Mouse (Mus musculus): ENCODE data around the gene Irx4.

Irx4 gene

DNA sequence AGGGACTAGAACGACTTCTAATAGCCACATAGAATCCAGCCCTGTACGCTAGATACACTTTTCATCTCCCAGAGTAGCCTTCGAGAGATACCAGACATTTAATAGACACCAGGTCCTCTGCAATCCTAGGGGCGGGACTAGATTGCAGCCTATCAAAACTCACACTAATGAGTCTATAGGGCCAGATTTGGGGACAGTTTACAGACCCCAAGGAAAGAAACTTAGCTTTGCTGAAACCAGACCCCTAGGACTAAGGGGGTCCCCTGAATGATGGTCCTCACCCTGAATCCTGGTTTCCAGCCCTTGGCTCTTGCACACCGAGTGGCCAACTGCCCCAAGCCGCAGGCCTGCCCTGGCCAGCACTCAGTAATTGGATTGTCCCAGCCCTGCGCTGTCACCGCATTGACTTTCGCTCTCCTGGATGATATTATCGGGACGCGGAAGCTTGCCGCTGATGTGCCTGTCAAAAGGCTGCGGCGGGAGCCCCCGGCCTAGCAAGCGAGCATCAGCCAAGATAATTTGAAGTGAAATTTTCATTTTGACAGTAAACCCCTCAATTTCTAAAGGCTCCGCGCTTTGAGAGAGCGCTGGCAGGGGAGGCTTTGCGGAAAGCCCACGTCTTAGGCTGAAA, 10.3 kb downstream of the Irx4 start:
- DNase-seq: no peak

DNA sequence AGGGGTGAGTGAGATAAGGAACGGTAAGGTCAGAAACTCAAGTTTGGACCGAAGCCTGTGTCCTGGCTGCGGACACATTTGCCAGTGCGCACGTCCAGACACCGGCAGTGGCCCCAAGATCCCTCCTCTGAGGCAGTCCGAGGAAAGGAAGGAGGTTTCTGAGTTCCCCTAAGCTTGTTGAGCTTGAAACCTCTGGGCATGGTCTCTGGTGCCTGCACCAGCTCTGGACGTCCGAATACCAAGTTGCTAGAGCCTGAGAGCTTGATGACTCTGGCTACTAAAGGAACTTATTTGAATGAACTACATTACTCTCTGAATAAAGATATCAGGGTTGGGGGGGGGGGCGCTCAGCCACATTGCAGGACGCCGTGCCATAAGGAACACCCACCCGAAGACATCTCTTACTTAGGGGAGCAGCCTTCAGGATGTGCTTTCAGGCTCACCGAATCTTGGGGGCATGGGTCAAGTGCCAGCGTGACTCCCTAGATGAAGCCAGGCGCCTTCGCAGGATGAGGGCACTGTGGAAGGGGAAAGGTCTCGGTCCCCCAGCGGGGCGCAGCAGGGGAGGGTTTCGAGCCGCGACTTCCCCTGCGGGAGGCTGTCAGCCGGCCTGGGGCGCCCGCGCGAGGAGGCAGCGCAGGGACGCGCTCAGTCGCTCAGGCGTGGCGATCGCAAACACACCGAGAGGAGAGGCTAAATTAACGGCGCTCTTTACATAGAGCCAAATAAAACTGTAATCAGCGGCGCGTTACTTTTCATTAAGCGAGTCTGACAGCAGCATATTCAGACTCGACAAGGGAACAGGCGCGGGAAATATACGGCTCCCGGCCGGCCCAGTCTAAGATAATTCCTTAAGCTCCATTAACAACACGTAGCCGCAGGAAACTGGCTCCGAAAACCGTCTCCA, 11.3 kb downstream of the Irx4 start:
- no peak for DNase-seq

DNA sequence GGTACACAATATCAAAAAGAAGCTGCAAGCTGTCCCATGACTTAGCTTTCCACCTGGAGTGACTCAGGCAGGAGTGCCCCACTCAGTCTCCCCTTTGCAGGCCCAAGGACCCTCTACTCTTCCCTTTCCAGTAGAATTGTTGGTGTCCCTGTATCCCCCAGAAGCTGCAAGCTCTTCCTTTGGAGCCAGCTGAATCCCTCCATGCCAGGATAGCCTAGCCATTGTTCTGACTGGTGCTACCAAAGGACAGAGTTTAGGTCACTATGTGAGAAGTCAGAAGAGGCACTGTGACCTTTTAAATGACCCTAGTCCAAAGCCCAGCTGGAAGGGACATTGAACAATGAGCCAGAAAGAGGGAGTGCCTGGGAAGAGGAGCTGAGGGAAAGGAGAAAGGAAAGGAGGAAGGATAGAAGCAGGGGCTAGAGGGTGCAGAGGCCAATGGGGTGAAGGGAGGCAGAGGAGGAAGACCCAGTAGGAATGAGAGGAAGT, 12.6 kb downstream of the Irx4 start:
- no peak for DNase-seq

DNA sequence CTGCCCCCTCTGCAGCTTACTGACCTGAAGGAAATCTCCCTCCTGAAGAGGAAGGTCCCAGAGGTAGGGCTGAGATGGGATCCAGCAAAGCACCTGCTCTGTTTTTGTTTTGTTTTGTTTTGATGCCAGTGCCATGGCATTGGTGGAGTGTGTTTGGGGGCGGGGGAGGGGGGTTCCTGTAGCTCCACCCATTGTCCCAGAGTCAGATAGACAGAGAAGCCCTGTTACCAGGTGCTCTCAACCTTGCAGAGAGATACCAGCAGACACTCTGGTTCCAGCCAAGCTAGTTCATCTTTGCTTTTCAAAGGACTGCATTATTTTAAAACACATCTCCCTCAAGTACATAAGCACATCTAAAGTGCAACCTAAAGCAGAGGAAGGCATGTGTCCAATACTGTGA, 13.3 kb downstream of the Irx4 start:
- DNase-seq: no peak

DNA sequence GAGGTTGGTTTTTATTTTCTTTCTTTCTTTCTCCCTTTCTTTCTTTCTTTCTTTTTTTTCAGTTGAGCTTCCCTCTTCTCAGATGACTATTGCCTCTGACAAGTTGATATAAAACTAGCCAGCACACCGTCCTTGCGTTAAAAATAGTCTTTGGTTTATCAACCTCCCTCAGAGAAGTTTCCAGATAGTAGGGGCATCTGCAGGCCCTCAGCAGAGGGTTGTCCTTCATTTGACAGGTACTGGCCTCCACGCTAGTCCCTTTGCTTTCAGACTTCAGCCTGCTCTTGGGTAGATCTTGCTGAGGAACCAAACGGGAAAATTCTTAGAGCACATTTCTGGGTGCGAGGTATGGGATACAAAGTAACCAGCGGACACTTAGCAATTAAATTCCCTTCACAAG, 17.1 kb downstream of the Irx4 start:
- DNase-seq: no peak

DNA sequence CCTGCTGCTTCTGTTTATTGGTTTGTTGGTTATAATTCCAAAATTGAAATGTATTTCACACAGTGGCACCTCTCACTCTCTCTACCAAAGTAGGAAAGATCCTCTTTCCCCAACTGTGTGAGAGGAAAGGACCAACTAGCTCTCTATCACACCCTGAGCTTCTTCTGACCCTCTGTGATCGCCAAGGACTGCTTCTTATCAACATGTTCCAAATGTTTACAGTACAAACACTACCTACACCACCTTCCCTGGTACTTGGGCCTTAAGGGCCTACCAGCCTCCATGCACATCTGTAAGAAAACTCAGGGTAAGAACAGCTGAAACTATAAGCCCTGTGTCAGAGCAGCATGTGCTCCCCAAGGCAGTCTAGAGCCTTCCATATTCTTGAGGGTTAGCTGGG, 17.5 kb downstream of the Irx4 start:
- DNase-seq: no peak

DNA sequence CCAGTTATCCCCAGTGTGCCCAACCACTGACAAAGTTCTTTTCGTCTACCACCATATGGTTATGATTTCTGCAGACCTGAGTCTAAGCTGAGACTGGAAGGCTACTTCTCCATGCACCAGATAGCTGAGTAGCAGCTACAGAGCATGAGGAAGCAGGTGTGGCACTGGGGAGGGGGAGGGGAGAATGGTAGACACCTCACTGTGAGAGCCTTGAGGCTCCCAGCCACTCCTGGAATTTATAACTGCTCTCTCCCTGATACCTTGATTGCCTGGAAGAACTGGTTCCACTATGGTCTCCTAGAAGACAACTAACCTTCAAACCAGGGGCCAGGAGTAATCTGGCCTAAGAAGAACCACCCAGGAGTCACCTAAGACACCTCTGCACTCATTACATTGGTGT, 18.9 kb downstream of the Irx4 start:
- DNase-seq: no peak

DNA sequence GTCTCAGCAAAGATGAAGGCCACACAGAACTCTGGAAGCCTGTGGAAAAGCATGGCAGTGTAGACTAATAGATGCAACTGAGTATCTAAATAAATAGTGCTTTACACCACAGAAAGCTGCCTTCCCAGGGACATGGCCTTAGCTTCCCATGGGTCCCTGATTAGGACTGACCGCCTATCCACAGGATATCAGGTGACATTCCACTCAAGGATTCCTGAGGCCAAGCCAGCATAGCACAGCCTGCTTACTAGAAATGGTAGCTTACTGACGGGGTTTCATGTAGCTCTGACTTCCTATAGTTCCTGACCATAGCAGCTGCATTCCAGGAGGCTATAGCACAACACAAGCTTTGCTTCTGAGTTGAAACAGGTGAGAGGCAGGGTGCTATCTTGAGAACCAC, 22.1 kb downstream of the Irx4 start:
- no peak for DNase-seq

DNA sequence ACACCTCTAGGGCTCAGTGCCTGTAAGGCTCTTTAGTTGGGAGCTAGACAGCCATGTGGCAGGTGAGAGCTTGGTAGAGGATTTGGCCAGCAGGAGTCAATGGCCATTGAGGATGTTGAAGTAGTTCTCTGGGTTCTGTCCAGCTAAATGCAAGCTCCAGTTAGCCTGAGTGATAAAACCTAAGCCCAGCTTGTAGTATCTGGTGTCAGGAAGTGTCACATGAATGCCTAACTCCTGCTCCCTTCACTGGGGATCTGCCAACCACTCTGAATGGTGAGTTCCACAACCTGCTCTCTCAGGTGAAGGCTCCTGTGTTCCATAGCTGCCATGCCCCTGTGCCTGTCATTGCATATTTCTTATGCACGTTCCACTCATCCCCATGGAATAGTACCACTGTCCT, 23.3 kb downstream of the Irx4 start:
- no peak for DNase-seq

DNA sequence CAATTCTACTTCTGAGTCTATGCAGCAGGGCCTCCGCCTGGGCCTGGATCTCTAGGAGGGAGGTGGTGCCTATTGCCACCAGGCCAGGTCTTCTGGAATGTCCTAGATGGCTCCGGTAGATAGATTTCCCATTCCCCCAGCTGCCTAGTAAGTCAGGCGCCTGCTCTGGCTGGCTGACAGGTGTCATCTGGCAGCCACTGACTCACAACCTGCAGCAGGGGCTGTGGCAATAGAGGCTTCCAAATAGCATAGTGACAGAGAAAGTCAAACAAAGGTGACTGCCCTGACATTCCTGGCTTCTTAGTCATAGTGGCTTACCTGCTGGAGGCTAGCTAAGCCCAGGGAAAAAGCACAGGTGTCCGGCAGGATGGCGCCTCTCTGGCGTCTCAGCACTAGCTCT, 29.9 kb downstream of the Irx4 start:
- DNase-seq: no peak

DNA sequence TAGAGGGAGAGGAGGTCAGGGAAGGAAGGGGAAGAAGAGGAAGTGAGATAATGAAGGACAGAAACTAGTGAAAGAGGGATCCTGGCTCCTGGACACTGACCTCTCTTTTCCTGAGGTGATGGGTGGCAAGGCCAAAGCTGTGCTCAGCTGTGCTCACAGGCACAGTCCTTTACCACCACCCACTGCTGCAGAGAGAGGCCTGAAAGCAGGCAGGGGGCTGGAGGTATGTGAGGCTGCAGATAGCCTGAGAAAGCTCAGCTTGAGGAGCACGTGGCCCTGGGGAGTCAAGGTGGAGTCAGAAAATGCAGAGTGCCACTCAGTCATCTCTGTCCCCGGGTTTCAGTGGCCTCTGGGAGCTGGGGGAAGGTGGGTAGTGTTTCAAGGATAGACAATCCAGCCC, 30.8 kb downstream of the Irx4 start:
- no peak for DNase-seq

DNA sequence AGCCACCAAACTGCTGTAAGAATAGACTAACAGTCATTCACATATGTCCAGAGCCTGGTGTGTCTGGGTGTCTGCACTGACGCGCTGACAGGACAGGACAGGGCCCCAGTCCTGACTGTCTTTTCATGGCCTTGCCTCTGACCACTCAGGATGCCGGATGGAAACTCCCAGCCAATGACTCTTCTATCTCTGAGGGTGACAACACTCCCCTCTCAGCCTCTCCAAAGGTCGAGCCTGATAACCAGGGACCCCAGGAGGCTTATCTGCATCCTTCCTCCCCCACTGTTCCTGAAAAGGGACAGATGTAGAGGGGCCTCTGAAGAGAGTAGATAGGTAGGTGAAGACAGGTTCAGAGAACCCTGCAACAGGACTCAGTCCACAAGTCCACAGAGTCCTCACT, 38.4 kb downstream of the Irx4 start:
- DNase-seq: no peak

DNA sequence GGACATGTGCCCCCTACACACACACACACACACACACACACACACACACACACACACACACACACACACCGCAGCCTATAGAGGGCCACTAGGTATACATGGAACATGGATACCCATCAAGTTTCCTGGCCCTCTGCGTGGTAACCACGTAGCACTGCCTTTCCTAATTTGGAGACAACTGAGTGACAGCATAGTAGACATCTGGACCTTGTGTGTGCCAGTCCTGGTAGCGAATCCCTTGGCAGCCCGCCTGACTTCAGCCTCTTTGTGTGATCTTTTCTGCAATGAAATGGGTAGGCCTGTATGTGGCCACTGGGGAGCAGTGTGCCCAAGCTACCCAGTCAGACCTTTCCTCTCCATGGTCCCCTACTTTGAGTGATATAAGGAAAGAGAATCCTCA, 39.0 kb downstream of the Irx4 start:
- no peak for DNase-seq

DNA sequence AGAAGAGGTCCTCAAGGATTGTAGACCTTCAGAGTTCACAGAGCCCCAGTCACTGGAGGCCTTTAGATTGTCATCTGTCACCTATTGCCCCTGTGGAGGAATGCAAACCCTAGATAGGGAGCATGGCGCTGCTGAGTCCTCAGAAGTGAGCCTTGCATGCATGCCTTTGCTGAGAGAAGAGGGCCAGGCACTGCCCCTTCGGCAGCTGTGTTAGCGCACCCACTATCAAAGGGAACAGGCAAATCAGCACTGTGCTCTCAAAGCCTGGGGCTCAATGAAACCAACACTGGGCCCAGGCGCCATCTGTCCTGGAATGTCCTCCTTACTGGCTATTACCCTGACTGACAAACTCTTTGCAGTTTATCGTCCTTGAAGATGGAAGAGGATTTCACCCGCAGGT, 44.5 kb downstream of the Irx4 start:
- DNase-seq: no peak

DNA sequence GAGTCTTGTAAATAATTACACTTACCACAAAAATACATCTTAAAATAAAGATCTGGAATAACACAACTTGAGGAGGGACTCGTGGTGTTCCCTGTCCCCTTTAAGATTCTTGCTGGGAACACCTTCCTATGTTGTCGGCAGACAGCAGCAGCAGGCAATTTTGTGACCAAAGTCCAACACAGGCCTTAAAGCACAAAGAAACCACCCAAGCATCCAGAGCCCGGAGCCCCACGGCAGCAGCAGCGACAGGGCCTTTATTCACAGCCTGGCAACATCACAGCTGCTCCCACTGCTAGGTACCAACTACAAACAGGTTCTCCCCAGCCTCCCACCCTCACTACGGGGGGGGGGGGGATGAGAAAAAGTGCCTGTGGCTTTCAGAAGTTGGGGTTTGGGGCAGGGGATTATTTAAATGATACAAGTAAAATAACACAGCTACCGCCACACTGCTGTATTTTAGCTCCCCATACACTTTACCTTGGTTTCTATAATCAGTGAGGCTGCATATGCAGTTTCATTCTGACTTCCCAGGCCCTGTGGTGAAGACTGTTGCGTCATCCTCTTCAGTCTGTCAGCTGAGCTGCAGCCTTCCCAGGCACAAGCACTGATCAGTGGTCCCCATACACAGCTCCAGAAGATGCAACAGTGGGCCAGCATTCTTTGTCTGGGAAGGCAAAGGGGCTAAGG, 45.3 kb downstream of the Irx4 start:
- no peak for DNase-seq

DNA sequence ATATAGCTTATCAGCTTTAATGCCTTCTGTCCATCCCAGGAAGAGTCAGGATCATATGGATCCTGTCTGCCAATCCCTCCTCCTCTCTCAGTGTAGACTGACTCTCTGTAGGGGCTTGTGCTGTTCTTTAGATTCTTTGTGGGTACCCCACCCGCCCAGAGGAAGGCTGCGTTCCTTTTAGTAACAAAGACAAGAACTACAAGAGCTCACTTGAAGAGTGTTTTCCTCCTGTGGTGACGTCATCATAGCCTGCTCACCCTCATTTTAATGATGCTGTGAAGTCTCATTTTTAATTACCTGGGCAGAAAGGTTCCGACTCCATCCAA, 45.8 kb downstream of the Irx4 start:
- DNase-seq: no peak

DNA sequence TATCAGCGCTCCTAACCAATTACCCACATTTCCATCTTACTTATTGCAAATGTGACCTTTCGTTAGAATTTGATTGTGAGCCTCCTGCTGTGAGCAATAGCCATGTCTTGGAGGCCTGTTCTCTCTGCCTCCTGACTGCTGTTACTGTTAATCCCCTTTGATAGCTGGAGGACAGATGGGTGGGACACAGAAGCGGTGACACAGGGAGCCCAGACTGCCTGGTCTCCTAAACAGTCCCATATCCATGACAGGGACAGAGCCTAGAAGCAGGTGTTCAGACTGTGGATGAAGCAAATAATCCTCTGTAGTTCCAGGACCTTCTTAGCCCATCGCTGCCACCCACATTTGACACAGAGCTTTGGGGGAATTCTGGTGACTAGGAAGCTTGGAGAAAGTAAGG, 46.2 kb downstream of the Irx4 start:
- no peak for DNase-seq

DNA sequence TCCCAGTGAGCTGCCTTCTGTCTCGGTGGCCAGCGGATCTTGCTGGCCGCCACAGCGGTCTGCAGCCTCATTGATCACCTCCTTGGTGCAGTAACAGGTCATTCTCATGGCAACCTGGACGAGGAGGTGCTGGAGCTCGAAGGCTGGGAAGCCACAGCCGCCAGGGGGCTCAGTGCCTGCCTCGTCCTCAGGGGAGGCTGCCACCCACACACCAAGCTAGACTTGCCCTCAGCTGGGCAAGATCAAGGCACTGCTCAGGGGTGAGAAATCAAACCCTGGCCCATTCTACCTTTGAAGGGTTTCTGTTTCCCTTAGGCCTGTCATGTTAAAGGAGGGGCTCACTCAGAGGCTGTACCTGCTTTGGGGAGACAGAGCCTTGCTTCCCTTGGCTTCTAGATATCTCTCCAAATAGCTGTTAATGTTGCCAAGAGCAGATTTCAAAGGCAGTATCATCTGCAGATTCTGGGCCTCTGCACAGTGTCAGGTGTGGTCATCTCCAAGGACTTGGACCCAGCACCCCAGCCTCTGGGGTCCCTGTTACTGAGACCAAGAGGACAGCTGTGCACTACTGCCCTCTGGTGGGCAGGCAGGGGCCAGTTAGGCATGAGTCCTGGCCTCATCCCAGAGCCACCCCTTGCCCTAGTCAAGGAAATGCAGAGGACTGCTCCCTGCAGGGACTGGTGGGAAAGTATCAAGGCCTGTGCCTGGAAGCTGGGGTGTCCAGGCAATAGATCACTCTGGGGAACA, 50.1 kb downstream of the Irx4 start:
- DNase-seq: peak; percentile 53
